Mouse (Mus musculus) cerebellum, adult (tissue): ENCODE results near the gene Ksr2.

ENCODE experiments used
- ATAC-seq: cut with Nextera tagmentation; 2 replicates; pipeline ENCODE4 v1.9.2; 2017; ENCODE audit warnings: mild to moderate bottlenecking, moderate library complexity, mixed read lengths; ENCODE audit not compliant: insufficient number of reproducible peaks, low FRiP score, low TSS enrichment

Ksr2 gene

DNA sequence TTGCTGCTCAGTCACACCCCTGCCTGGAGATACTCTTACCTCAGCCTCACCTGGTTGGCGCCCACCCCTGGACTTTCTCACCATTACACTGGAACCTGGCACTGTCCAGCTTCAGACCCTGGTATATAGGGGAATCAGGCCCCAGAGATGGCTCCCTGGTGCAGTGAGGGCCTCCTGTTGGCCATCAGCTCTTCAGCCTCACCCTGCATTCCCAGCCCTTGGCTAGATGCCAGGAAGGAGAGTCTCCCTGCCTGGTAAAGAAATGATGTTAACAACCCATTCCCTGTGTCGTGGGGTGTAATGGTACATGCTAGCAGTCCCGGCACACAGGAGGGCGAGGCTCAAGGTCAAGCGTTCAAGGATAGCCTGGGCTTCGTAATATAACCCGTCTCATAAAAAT lies 256.0 kb downstream of the Ksr2 start:
- no peak for ATAC-seq

DNA sequence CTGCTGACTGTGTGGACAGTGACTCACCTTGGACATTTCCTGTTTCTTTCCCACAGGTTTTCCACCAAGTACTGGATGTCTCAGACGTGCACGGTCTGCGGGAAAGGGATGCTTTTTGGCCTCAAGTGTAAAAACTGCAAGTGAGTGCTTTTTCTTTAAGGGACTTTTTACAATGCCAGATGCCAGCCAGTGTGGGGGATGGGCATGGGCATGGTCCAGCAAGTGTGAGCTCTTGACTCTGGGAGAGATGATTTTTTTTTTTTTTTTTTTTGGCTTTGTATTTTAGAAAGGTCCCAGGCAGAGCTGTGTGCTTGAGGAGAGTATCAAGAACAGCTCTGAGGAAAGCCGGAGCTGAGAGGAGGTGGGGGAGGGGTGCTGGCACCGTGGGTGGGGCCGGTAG lies 257.6 kb downstream of the Ksr2 start:
- ATAC-seq = no peak

DNA sequence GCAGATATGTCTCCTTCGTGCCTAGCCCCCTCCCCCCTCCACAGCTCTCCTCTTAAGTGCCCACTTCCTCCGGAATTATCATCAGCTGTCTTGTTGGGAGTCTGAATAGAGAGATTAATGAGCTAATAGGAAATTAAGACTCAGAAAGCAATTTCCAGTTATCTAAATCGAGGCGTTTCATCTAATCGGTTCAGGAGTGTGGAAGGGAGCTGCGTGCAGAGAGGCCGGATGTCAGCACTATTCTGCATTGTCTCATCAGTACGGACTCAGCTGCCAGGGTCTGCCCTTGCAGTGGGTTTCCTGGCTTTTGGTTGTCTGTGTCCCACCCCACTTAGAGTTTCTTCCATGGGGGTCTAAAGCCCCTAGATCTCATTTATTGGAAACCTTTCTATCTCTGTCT lies 262.0 kb downstream of the Ksr2 start:
- ATAC-seq = no peak

DNA sequence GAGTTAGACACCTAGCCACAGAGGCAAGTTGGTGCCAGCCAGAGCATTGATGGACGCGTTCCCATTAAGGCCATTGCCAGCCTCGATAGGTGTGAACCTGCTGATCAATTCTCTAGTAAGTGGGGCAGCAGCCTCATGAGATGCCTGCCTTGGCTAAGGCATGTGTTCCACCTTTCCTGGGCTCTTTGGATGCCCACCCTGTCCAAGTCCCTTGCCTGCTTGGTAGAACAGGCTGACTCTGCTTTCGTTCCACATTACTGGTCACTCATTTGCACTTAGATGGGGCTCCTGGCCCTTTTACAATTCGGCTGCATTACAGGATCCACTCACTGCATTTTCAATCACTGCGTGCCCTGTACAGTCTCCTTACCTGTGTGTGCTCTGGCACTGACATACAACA lies 263.4 kb downstream of the Ksr2 start:
- ATAC-seq = no peak

DNA sequence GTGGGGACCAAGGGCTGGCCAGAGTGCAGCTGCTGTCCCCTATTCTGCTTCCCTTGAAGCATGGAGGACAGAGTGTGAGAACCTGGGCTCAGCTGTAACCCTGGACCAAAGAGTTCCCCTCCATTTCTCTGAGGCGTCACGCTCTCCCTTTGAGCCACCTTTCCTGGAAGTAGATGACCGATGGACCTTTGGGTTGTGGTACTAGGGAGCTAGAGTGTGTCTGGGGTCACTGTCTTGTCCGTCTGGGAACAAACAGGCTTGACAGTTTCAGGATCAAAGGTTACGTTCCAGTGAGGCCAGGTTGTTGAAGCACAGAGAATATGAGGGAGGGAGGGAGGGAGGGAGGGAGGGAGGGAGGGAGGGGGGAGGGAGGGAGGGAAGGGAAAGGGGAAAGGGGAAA lies 264.6 kb downstream of the Ksr2 start:
- ATAC-seq = no peak

DNA sequence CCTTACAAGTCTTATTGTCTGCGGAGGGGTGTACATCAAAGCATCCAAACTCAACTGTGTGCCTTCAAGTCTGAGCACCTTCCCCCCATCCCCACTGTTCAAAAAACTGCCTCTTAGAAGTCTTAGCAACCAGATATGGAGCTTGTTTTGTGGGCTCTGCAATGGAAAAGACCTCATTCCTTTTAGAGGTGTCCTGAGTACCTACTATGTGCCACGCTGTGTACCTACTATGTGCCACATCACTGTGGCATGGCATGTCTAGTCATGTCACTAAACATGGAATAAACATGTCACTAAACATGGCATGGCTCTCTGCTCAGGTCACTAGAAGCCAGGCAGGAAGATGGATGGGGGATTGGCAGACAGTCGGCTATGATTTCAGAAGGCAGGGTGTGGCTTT lies 268.4 kb downstream of the Ksr2 start:
- no peak for ATAC-seq

DNA sequence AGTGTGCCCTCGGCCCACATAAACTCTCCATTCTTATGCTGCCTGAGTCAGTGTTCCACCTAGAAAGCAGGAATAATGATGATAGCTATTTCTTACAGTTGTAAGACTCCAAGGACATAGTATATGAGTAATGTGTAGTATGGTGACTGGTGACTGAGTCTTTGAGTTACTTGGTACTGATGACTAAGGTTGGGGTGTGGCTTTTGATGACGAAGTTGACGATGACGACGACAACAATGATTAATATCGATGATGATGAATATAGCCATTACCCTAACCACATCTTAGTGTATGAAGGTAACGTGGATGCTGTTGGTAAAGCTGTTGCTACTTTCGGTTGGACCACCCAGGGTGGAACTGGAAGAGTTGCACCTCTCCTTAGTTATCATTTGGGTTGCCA lies 270.7 kb downstream of the Ksr2 start:
- ATAC-seq = no peak

DNA sequence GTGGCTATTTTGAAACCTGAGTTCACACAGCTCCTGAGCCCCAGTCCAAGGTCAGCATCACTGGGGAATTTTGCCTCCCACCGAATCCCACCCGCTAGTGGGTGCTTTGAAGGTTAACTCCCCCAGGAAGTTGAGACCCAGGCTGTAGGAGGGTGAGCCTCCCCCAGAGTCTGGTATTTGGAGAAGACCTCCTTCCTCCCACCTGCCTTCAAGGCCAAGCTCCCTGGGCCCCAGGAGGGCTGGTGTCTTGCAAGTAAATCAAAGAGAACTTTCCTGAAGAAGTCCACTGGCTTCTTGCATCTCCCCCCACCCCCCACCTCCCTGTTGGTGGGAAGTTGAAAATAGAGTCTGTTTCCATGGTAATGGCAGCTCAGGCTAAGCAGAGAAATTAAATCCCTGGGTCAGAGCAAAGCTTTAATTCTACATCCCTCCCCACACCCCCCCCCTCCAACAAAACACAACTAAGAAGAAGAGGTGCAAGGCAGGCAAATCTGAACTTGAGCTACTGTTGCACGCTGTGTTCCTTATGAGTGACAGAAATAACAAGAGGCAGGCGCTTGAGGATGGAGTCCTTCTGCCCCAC lies 274.1 kb downstream of the Ksr2 start:
- no peak for ATAC-seq

DNA sequence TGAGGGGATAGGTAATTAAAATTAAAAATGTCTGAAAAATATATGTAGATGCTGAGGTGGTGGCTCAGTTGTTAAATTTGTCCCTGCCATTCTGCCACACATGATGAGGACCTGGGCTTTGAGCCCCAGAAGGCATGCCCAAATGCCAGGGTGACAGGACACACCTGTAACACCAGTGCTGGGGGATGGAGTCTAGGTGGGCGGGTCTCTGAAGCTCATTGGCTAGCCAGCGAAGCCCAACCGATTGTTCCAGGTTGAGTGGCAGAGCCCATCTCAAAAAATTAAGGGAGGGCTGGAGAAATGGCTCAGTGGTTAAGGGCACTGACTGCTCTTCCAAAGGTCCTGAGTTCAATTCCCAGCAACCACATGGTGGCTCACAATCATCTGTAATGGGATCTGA lies 274.9 kb downstream of the Ksr2 start:
- ATAC-seq = no peak

DNA sequence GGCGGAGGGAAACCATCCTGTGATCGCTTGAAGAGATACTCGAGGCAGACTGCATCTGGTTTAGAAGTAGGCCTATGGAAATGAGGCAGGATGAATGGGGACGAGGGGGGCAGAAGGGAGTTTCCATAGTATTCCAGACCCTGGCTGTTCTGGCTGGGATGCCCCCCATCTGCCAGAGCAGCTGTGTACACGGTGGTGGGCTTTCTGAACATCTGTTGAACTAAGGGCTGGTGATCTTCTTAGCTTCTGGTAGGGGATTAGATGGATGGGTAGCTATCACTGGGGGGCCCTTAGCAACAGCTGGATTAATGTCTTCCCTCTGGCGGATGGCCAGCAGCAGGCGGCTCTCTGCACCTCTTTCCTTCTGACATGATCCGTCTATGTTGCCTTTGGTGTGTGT lies 276.0 kb downstream of the Ksr2 start:
- ATAC-seq = no peak

DNA sequence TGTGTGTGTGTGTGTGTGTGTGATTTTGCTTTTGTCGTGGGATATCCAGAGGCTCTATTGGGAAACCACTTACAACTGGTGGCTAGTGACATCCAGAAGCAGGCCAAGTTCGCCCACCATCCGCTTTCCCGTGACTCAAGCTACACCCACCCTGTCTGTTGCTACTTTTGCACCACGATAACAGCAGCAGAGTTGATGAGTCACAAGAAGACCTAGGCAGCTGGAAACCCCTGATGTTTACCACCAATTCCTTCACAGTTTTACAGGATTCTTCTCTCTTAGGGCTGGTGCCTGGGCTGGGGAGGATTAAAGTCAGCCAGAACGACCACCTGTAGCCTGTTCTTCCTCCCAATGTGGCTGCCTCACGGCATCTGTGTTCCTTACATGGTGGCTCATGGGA lies 277.5 kb downstream of the Ksr2 start:
- no peak for ATAC-seq

DNA sequence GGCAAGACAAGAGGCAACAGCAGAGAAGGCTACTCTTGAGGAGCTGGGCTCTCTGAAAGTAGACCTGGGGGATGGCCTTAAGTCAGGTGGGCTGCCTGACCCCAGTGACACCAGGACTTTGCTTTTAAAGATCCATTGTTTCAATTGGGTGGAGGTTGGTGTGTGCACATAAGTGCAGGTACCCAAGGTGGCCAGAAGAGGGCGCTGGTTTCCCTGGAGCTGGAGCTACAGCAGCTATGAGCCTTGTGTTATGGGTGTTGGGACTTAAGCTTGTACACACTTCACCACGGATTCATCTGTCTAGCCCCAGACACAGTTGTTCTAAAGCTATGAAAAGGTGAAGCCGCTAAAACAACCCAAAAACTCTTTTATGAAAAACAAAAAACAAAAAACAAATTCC lies 279.8 kb downstream of the Ksr2 start:
- no peak for ATAC-seq

DNA sequence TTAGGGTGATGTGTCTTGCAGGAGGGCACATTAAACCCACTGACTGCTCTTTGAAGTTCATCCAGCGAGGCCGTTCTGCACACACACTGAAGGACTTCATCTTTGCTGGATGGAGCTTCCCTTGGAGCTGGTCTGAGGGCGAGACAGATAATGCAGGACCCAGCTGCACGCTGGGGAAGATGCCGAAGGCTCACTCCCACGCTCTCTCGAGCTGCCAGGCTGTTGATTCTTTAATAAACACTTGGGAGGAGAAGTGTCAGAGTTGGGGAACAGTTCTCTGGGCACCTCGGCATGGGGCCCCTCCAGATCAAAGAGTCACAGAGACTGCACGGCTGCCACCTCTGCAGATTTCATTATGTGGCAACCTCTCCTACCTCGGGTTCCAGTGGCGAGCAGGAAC lies 280.8 kb downstream of the Ksr2 start:
- ATAC-seq = no peak

DNA sequence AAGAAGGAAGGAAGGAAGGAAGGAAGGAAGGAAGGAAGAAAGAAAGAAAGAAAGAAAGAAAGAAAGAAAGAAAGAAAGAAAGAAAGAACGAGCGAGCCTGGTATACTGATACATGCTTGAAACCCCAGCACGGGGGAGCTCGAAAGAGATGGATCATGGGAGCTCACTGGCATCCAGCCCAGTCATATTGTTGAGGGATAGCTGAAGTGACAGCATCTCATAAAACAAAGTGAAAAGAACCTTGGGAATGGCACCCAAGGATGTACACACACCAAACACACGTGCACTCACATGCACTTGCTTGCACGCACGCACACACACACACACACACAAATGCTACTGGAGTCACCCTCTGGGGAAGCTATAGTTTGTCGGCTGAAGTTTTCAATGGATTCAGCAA lies 282.6 kb downstream of the Ksr2 start:
- no peak for ATAC-seq

DNA sequence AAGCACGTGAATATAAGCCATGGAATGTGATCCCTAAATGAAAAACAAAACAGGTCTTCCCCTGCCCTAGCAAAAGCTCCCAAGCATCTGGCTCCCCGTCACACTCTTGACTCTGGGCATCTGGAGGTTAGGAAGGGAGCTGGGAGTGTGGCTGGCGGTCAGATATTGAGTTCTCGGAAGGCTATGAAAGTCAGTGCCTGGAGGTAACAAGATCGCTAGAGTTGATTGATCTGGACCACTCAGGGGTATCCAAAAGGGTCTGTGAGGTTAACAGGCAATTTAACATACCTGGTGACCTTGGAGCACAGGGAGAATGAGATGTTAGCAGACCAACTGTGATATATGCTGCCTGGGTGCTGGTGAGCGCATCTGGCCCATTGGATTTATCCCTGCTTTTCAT lies 283.8 kb downstream of the Ksr2 start:
- no peak for ATAC-seq

DNA sequence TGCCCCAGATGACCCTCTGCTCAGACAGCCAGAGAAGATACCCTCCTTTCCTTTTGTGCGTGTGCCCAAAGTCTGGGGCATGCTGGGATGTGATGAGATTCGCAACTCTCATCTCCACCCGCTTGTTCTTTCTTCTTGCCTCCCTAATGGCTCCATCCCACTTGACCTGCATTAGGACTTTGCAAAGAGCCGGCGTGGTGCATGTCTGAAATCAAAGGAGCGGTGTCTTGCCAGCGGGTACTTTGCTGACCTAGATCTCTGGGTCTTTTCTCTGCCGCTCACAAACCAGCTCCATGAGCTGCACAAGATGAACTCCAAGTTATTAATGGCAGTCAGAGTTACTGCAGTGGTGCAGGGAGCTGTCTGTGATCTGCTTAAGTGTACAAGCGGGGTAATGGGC lies 290.6 kb downstream of the Ksr2 start:
- ATAC-seq = no peak

DNA sequence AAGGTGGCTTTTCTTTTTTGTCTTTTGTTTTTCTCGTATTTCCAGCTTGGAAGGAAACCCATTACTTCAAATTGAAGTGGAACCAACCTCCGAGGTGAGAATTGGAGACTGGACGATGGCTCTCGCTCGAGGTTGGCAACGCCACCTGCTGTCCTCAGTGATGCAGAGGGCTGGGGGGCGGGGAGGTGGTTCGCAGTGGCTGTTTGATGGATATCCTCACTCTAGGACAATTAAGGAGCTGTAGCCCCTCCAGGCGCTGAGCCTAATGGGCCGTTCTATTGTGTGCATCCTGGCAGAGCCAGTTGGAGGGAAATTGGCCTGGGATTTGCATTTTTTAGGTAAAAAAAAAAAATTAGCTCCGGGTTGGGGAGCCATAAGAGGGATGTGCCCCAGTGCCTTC lies 292.8 kb downstream of the Ksr2 start:
- no peak for ATAC-seq

DNA sequence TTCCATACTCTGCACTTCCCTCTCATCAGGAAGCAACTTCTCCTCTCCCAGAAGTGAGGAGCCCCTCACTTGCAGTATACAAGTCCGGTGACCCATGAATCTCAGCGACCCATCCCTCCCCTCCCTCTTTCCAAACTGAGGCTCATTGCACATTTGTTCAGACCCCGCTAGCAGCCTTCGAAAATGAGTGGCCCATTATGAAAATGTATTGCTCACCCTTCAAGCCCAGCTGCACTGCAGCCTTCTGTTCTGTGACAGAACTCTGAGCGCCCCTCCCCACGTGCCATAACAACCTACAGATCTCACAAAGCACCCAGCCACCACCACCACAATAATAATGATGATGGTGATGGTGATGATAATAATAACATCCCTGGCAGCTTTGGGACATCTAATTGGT lies 295.5 kb downstream of the Ksr2 start:
- ATAC-seq = no peak

DNA sequence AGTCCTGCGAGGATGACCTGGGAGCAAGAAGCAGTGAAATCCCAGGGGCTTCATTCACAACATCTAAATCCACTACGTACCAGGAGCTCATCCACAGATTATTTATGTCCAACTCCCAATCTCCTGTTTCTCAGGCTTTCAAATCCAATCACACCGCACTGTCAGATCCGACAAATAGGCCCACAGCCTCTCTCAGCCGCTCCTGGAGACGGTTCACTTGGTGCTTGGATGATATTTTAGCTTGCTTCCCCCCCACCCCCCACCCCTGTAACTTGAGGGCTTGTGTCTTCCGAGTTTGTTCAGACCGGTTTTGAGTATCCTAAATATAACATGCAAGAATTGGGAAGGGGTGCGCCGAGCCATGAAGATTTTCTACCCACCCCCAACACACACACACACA lies 297.8 kb downstream of the Ksr2 start:
- no peak for ATAC-seq

DNA sequence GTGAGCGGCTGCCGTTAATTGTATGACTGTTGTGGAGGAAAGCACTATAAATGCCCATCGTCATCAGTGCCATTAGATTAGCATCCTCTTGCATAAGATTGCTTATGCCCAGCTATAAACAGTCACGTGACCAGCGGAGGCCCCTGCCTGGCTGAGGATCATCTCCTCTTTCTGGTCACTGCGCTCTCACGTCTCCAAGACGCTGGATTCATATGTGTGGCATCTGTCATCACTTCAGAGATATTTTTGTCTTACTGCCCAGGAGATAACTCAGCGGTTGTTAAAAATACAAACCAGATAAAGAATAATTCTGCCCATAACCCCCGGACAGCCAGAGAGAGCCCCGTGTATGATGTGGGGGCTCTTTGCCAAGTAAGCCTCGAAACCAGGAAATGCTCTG lies 298.4 kb downstream of the Ksr2 start:
- ATAC-seq = no peak

DNA sequence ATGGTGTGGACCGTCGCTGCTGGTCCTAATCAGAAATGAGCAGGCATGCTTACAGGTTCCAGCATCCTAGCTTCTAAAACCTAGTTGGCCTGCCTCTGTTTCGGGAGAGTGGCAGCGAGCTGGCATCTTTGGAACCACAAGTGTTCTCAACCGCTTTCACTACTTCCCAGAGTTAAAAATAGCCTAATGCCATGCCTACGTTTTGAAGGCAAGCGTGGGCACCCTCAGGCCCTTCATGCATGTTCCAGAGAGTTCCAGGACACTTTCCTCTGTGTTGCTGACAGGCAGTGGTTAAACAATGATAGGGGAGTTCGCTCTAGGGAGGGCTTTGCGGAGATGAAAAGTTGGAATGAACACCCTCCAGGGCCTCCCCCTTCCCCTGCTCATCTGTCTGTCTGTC lies 303.3 kb downstream of the Ksr2 start:
- ATAC-seq = no peak

DNA sequence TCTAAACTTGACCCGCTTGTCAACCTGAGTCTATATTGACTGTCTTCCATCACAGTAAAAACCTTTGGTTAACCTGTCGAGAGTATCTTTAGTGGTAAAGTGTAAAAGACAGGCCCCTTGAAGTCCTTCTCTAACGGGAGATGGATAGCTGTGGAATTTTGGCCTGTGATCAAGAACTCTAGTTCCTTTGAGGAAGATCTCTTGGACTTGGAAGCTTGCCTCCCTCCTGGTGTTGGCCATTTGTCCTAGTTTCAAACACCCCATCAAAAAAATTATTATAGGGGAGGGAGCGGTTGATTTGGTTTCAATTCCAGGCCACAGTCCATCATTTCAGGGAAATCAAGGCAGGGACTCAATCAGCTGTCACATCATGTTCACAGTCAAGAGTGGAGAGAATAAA lies 309.5 kb downstream of the Ksr2 start:
- ATAC-seq = no peak

DNA sequence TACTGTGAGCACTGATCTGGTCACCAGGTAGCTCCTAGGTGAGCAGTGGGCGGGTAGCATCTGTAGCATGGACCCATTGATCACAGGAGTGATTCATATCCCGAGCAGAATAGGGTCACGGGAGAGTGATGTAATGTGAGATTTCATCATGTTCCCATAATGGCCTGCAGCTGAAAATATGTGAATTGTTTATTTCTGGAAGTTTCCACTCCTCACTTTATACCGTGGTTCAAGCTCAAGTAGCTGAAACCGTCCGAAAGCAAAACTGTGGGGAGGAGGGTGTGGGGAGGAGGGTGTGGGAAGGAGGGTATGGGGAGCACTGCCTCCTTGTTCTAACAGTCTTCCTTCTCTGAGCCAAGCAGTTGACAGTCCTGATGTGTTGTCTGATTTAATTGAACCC lies 312.7 kb downstream of the Ksr2 start:
- no peak for ATAC-seq
